14 mouse cellular contexts compared by ENCODE assay signal in the genomic region with DNA sequence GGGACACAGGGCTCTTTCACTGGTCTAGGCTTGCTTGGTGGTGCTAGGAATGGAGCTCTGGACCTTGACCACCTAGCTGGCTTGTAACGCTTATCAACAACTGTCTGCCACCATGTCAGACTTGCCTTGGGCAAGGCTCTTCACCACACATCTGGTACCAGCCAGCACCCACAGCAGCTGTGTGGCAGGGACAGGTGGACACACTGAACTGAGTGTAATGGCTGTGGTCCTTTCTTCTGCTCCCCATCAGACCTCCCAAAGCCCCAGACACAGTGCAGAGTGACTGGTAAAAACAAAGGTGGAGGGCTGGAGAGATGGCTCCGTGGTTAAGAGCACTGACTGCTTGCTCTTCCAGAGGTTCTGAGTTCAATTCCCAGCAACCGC. TPM values are rescaled to one million over a fixed set of nuclear protein-coding genes. Genes with fewer than 3 reads are reported as not detected.
DNase-seq lines count a peak whose midpoint lies in the region; ATAC-seq and TF ChIP-seq lines count a peak whose summit lies in the region.
"Had no signal": no experiment of that assay in that cellular context is flagged by ENCODE, and none has a peak within 500 bp of the region (broad histone marks: within the 10 kb centered on the region; RNA-seq: fewer than 3 reads in every experiment).

No protein-coding gene starts in this region.

- peaks cover 21% of the 10 kb centered on the region for H3K4me1 ChIP-seq in heart, postnatal 0 days (ENCODE audit: control insufficient read depth, insufficient read depth)
- H3K4me1 ChIP-seq in heart, embryonic 11.5 days (ENCODE audit: control insufficient read depth, insufficient read depth, low read length), result peaks cover 24% of the 10 kb centered on the region
- H3K4me1 ChIP-seq in lung, postnatal 0 days (ENCODE audit: insufficient read depth, low read depth, low read length), result peaks cover 7% of the 10 kb centered on the region
- H3K4me1 ChIP-seq in limb, embryonic 10.5 days, result peaks cover 79% of the 10 kb centered on the region
- peaks cover 51% of the 10 kb centered on the region for H3K4me1 ChIP-seq in stomach, embryonic 15.5 days

- no peak for TF ChIP-seq CTCF in heart, postnatal 0 days (IDR thresholded peaks at IDR 0.05; ENCODE audit: low read depth)
- TF ChIP-seq CTCF in lung, postnatal 0 days (IDR thresholded peaks at IDR 0.05), result no peak

- no peak overlapping the region for H3K4me3 ChIP-seq in heart, postnatal 0 days (ENCODE audit: low read depth, low read length)
- no peak overlapping the region for H3K4me3 ChIP-seq in heart, embryonic 11.5 days (ENCODE audit: low read depth, low read length)
- H3K4me3 ChIP-seq in lung, postnatal 0 days (ENCODE audit: low read depth, low read length), result no peak overlapping the region
- H3K4me3 ChIP-seq in limb, embryonic 10.5 days, result 0 out of 2 replicates have a peak overlapping the region, but pooled peaks have one; percentile 16
- no peak overlapping the region for H3K4me3 ChIP-seq in stomach, embryonic 15.5 days (replicated peaks)
- H3K4me3 ChIP-seq: neural tube, embryonic 12.5 days had no signal

- H3K4me2 ChIP-seq in heart, postnatal 0 days (ENCODE audit: low read depth, low read length), result peak overlapping the region; percentile 57
- H3K4me2 ChIP-seq in heart, embryonic 11.5 days, result no peak overlapping the region; the same call in 1 of the 2 replicates
- 0 out of 2 replicates have a peak overlapping the region, but pooled peaks have one; percentile 14 for H3K4me2 ChIP-seq in lung, postnatal 0 days (replicated peaks; ENCODE audit: low read depth, low read length)
- peak overlapping the region; percentile 75 for H3K4me2 ChIP-seq in stomach, embryonic 15.5 days

- H3K9ac ChIP-seq in heart, postnatal 0 days (replicated peaks; ENCODE audit: low read depth, low read length), result no peak overlapping the region
- no peak overlapping the region for H3K9ac ChIP-seq in heart, embryonic 11.5 days (ENCODE audit: low read depth, low read length)
- no peak overlapping the region for H3K9ac ChIP-seq in lung, postnatal 0 days (replicated peaks; ENCODE audit: low read depth)
- H3K9ac ChIP-seq in stomach, embryonic 15.5 days, result no peak overlapping the region
- H3K9ac ChIP-seq: neural tube, embryonic 12.5 days had no signal

- H3K27me3 ChIP-seq in heart, postnatal 0 days (ENCODE audit: control insufficient read depth, insufficient read depth, low read length), result peaks cover 16% of the 10 kb centered on the region; the same call in 1 of the 2 replicates
- H3K27me3 ChIP-seq in heart, embryonic 11.5 days (ENCODE audit: control insufficient read depth, insufficient read depth, low read length), result peaks cover 16% of the 10 kb centered on the region
- no peaks in the 10 kb centered on the region for H3K27me3 ChIP-seq in lung, postnatal 0 days (replicated peaks; ENCODE audit: insufficient read depth, low read length)
- H3K27me3 ChIP-seq in limb, embryonic 10.5 days (ENCODE audit: low read depth, poor library complexity, severe bottlenecking), result peaks cover 23% of the 10 kb centered on the region
- H3K27me3 ChIP-seq in stomach, embryonic 15.5 days (replicated peaks), result no peaks in the 10 kb centered on the region

- peak overlapping the region; percentile 87 for H3K27ac ChIP-seq in heart, postnatal 0 days (ENCODE audit: low read depth)
- H3K27ac ChIP-seq in heart, embryonic 11.5 days (ENCODE audit: low read depth, low read length), result no peak overlapping the region
- peak overlapping the region; percentile 80 for H3K27ac ChIP-seq in lung, postnatal 0 days (ENCODE audit: low read length)
- peak overlapping the region; percentile 87 for H3K27ac ChIP-seq in limb, embryonic 10.5 days
- peak overlapping the region; percentile 91; the same call in 1 of the 2 replicates for H3K27ac ChIP-seq in stomach, embryonic 15.5 days
- H3K27ac ChIP-seq: neural tube, embryonic 12.5 days had no signal

- H3K36me3 ChIP-seq in heart, postnatal 0 days (replicated peaks; ENCODE audit: control insufficient read depth, insufficient read depth, low read length), result no peaks in the 10 kb centered on the region
- H3K36me3 ChIP-seq in heart, embryonic 11.5 days (ENCODE audit: control insufficient read depth, insufficient read depth, low read length), result no peaks in the 10 kb centered on the region
- H3K36me3 ChIP-seq in lung, postnatal 0 days (ENCODE audit: insufficient read depth, low read length), result no peaks in the 10 kb centered on the region
- no peaks in the 10 kb centered on the region for H3K36me3 ChIP-seq in limb, embryonic 10.5 days
- no peaks in the 10 kb centered on the region for H3K36me3 ChIP-seq in stomach, embryonic 15.5 days
- H3K36me3 ChIP-seq: neural tube, embryonic 12.5 days had no signal

- no peak for DNase-seq in heart, postnatal 0 days (ENCODE audit: low spot score)
- no peak for DNase-seq in lung, postnatal 0 days (ENCODE audit: low spot score)
- no peak for DNase-seq in lung, adult 18-20 months
- DNase-seq in limb, embryonic 10.5 days (ENCODE audit: low spot score), result no peak
- DNase-seq in right cerebral cortex, postnatal 4 days, result no peak
- DNase-seq: cerebellum, adult 9-11 months; kidney, postnatal 14 days; thymus, adult 2 months had no signal

- no peaks in the 10 kb centered on the region for H3K9me3 ChIP-seq in heart, postnatal 0 days (replicated peaks; ENCODE audit: control insufficient read depth, low read length)
- H3K9me3 ChIP-seq in heart, embryonic 11.5 days (replicated peaks; ENCODE audit: control insufficient read depth, low read length), result no peaks in the 10 kb centered on the region
- no peaks in the 10 kb centered on the region for H3K9me3 ChIP-seq in lung, postnatal 0 days (ENCODE audit: low read length)
- H3K9me3 ChIP-seq in limb, embryonic 10.5 days (replicated peaks), result no peaks in the 10 kb centered on the region
- H3K9me3 ChIP-seq in stomach, embryonic 15.5 days, result no peaks in the 10 kb centered on the region
- H3K9me3 ChIP-seq: neural tube, embryonic 12.5 days had no signal

- no peak for ATAC-seq in heart, postnatal 0 days (ENCODE audit: insufficient read depth, low read depth)
- no peak for ATAC-seq in heart, embryonic 11.5 days (replicated peaks; ENCODE audit: insufficient number of reproducible peaks, low FRiP score, low TSS enrichment)
- no peak for ATAC-seq in lung, postnatal 0 days
- no peak for ATAC-seq in stomach, embryonic 15.5 days (ENCODE audit: insufficient read depth, low FRiP score, low read depth)
- no peak for ATAC-seq in frontal cortex, adult (ENCODE audit: low TSS enrichment)

- TF ChIP-seq EP300 in heart, postnatal 0 days (IDR thresholded peaks at IDR 0.05; ENCODE audit: low read depth), result no peak
- TF ChIP-seq EP300 in lung, postnatal 0 days (IDR thresholded peaks at IDR 0.05), result no peak

- WGBS in heart, postnatal 0 days, result 75% methylated on average over 3 of the region's 3 CpGs
- WGBS in heart, embryonic 11.5 days (ENCODE audit: insufficient replicate concordance), result 71% methylated on average over 3 of the region's 3 CpGs
- WGBS in lung, postnatal 0 days, result 83% methylated on average over 3 of the region's 3 CpGs
- 81% methylated on average over 3 of the region's 3 CpGs for WGBS in limb, embryonic 10.5 days
- 85% methylated on average over 3 of the region's 3 CpGs for WGBS in stomach, embryonic 15.5 days

RNA-seq across cellular contexts. Expression of a gene that starts 17.9 kb away (rescaled TPM):
- total RNA-seq in heart, postnatal 0 days (2014; rRNA removed; ENCODE audit: low replicate concordance), result 0.54 and 1.5 TPM in 2 replicates
- polyA plus RNA-seq in heart, postnatal 0 days (2015; fragmentation: Nextera tagmentation; extraction: Ambion mirVana), result 0.12 and 0.38 TPM in 2 replicates
- 0.43 and 0.66 TPM in 2 replicates for polyA plus RNA-seq in heart, embryonic 11.5 days (2014; fragmentation: Nextera tagmentation; extraction: Ambion mirVana)
- polyA plus RNA-seq in lung, postnatal 0 days (2015; fragmentation: Nextera tagmentation; extraction: Ambion mirVana), result 8.9 and 9.3 TPM in 2 replicates
- 0.31 and 0.43 TPM in 2 replicates for polyA plus RNA-seq in limb, embryonic 10.5 days (2016; fragmentation: Nextera tagmentation; extraction: Ambion mirVana)
- 0.37 and 0.53 TPM in 2 replicates for polyA plus RNA-seq in stomach, embryonic 15.5 days (2015; fragmentation: Nextera tagmentation; extraction: Ambion mirVana)
- total RNA-seq: megakaryocyte-erythroid progenitor cell, adult 5-6 weeks had no signal

RNA-seq across cellular contexts. Expression of a gene that starts 28.7 kb away (rescaled TPM):
- total RNA-seq in heart, postnatal 0 days (2014; rRNA removed; ENCODE audit: low replicate concordance), result 0.11 and 0.62 TPM in 2 replicates
- 0.15 and 0.16 TPM in 2 replicates for polyA plus RNA-seq in heart, postnatal 0 days (2015; fragmentation: Nextera tagmentation; extraction: Ambion mirVana)
- polyA plus RNA-seq in heart, embryonic 11.5 days (2014; fragmentation: Nextera tagmentation; extraction: Ambion mirVana), result 0.30 and 0.51 TPM in 2 replicates
- 4.1 and 4.2 TPM in 2 replicates for polyA plus RNA-seq in lung, postnatal 0 days (2015; fragmentation: Nextera tagmentation; extraction: Ambion mirVana)
- polyA plus RNA-seq in limb, embryonic 10.5 days (2016; fragmentation: Nextera tagmentation; extraction: Ambion mirVana), result 0.28 and 0.29 TPM in 2 replicates
- polyA plus RNA-seq in stomach, embryonic 15.5 days (2015; fragmentation: Nextera tagmentation; extraction: Ambion mirVana), result 1.9 and 2.2 TPM in 2 replicates
- total RNA-seq: gastrocnemius, adult 8-10 months; megakaryocyte-erythroid progenitor cell, adult 5-6 weeks had no signal

RNA-seq across cellular contexts. Expression of a gene that starts 30.5 kb away (rescaled TPM):
- not detected in 2 replicates for total RNA-seq in heart, postnatal 0 days (2014; rRNA removed; ENCODE audit: low replicate concordance)
- polyA plus RNA-seq in heart, postnatal 0 days (2015; fragmentation: Nextera tagmentation; extraction: Ambion mirVana), result not detected in 2 replicates
- 0.03 and 0.23 TPM in 2 replicates for polyA plus RNA-seq in heart, embryonic 11.5 days (2014; fragmentation: Nextera tagmentation; extraction: Ambion mirVana)
- 0.02 and 0.12 TPM in 2 replicates for polyA plus RNA-seq in lung, postnatal 0 days (2015; fragmentation: Nextera tagmentation; extraction: Ambion mirVana)
- 0.05 and 0.16 TPM in 2 replicates for polyA plus RNA-seq in limb, embryonic 10.5 days (2016; fragmentation: Nextera tagmentation; extraction: Ambion mirVana)
- 0.59 and 0.89 TPM in 2 replicates for polyA plus RNA-seq in stomach, embryonic 15.5 days (2015; fragmentation: Nextera tagmentation; extraction: Ambion mirVana)
- total RNA-seq: gastrocnemius, adult 8-10 months; megakaryocyte-erythroid progenitor cell, adult 5-6 weeks had no signal

RNA-seq across cellular contexts. Expression of a gene that starts 57.8 kb away (rescaled TPM):
- total RNA-seq in heart, postnatal 0 days (2014; rRNA removed; ENCODE audit: low replicate concordance), result 42.7 and 69.9 TPM in 2 replicates
- 10.3 and 10.8 TPM in 2 replicates for polyA plus RNA-seq in heart, postnatal 0 days (2015; fragmentation: Nextera tagmentation; extraction: Ambion mirVana)
- polyA plus RNA-seq in heart, embryonic 11.5 days (2014; fragmentation: Nextera tagmentation; extraction: Ambion mirVana), result 12.1 and 13.5 TPM in 2 replicates
- 20.8 and 21.4 TPM in 2 replicates for polyA plus RNA-seq in lung, postnatal 0 days (2015; fragmentation: Nextera tagmentation; extraction: Ambion mirVana)
- 13.8 and 17.7 TPM in 2 replicates for polyA plus RNA-seq in limb, embryonic 10.5 days (2016; fragmentation: Nextera tagmentation; extraction: Ambion mirVana)
- polyA plus RNA-seq in stomach, embryonic 15.5 days (2015; fragmentation: Nextera tagmentation; extraction: Ambion mirVana), result 23.4 and 25.4 TPM in 2 replicates
